Mouse (Mus musculus) hindlimb bud, embryonic 11.5 days (tissue): Measurements from ENCODE around the gene Tldc1.
A peak's percentile ranks its signal among the peaks of the same experiment; 100 is the strongest.

Source experiments
- DNase-seq: peaks from one replicate; pipeline ENCODE4 v3.0.0-alpha.2; 2012; ENCODE audit warnings: low read depth, low spot score; ENCODE audit errors: extremely low spot score

Gene Tldc1

DNA sequence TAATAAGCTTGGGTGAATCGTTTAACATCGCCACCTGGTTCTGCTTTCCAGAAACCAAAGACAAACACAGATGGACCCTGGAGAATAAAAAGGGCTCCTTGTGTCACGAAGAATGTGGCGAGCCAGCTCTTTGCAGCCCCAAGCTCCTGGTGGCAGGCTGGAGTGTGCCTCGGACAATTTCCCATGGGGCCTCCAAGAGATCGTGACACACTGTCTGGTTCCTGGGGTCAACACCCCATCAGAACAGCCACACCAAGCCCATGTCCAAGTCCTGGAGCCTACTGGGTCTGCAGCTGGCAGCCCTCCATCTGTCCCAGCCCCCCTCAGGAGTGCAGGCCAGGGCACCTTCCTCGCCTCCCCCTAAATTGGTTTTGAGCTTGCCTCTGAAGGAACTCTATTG is 451 bp downstream of the Tldc1 start:
- no peak for DNase-seq

DNA sequence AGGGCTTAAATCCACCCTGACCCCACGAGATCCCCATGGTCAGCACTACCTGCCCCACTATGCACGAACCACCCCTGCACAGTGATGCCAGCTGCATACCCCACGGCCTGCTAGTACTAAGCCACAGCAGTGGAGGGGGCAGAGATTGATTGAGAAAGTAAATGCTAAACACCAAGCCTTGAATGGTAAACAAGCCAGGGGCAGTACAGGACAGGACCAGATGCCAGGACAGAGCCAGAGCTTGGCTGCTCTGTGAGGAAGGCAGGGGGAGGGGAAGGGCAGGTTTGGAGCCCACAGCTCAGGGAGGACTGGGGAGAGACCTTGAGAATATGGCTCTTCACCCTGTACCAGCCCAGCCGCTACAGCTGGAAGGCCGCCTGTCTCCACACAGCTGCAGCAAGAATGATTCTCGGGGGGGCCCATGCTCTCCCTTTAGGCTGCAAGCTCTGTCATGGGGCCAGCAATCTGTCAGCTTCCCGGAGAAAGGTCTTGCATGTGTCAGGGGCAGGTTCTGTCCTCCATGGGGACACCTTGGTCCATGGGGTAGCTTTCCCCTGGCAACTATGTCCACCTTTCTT is 1.5 kb downstream of the Tldc1 start:
- DNase-seq = no peak

DNA sequence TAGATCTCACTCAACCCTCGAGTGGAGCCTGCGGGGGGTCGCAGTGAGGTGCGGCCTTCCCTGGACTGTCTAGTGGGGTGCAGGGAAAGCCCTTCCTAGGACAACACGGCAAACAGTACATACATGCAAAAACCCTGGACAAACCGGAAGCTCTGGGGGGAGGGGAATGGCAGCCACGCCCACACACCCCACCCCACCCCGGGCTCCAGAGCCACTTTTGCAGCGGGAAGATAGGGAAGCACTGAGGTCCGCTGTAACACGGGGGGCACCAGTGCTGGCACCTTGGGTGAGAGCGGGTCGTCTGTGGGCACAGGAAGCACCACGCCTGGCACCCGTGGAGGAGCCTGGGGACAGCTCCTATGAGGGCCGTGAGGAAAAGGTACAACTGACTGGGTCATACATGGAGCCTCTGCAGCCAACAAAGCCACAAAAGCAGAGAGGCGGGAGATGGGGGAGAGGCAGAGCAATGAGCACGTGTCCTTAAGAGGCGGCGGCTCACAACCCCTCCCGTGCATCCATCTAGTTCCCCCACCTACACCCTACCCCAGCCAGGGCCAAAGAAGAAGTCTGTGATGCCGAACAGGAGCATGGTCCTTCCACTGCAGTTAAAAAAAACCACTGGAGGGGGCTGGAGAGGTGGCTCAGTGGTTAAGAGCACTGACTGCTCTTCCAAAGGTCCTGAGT is 12.3 kb downstream of the Tldc1 start:
- no peak for DNase-seq

DNA sequence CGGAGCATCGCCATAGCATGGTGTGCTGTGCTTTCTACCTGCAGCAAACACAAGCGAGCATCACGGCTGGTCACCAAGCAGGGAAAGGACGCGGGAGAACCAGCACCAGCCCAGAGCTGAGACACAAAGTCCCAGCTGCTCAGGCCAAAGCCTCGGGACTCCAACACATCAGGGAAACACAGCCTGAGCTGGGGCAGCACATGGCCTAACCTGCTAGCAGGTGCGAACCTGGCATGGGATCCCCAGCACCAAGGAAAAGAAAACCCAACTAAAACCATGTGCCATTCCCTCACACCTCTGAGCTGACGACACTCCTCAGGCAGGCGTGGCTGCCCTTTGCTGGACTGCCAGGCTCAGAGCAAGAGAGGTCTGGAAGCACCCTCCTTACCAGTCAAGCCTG is 12.9 kb downstream of the Tldc1 start:
- no peak for DNase-seq

DNA sequence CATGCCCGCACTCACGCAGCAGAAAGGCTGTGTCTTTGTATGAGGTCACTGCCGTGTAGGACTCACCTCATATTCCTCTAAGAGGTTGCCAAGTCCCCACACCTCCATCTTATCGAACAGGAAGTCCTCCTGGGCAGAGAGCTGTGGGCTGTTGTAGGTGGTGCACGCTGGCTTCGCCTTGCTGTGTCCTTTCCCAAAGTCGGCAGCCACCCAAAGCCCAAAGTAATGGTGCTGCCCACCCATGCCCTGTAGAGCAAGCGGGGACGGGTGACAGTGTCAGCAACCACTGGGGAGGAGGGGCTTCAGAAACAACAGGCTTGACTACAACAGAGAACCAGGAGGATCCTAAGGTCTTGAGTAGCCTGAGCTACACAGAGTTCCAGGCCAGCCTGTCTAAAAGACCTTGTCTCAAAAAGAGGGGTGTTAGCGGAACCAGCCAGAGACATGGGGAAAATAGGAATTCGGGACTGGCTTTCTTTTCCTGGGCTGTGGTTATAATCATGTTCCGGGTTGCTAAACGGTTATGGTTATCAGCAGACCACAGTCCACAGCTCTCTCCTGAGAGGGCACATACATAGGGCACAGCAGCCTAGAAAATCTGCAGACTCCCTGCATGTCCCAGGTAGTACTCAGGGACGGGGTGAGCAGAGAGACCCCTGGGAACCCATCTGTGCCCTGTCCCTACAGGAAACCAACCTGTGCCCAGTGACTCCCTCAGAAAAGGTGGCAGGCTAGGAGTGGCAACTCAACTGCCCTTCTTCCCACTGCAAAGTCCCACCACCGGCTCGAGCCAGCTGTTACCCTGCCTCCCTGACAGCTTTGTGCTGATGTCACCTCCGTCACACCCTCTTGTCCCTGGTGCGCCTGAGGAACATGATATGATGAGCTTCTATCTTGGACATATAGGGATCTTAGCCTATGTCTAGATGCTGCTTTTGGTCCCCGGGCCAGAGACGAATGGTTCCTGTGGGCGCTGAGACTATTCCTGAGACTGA is 15.7 kb downstream of the Tldc1 start:
- no peak for DNase-seq

DNA sequence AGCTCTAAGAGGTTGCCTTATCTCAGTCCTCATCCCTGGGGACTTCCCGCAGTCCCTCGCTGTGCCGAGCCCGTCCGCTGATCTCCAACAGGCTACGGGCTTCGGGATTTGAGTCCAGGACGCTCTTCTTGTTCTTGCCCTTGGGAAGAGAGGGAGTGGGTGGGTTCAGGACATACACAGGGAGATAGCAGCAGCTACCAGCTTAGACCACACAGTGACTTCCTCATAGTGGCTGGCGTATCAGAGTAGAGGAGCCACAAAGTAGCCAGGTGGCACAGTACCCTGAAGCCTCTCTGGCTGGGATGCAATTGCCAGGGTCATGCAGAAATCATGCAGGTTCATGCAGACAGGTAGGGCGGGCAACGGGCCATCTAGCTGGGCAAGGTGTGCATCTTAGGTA is 16.5 kb downstream of the Tldc1 start:
- DNase-seq = no peak

DNA sequence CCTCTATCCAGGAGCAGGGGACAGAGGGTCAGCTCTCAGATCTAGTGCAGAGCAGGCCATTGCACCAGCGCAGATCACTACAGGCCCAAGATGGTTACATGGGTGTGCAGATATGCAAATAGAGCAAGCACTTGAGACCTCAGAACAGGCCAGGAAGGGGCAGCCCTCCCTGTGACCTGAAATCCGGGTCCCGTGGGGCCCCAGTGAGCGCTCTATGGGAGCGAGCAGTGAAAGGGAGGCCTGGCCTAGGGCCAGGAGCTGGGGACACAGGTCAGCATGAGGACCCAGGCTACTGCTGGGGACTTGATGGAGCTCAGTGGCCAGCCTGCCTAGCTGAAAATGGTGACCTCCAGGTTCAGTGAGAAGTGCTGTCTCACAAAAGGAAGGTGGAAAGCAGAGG is 21.7 kb downstream of the Tldc1 start:
- DNase-seq = no peak

DNA sequence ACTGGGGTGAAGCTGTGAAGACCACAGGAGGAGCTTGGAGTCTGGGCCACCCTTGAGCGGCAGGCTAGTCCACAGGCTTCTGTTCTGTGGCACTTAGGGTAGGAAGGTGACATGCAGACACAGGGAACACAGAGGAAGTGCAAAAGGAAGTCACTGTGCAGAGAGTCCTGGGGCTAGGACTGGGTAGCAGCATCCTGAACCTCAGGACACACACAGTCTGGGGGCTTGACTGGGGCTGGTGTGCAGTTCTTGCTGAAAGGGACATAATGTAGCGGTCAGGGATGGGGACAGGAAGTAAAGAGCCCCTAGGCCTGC is 22.1 kb downstream of the Tldc1 start:
- no peak for DNase-seq

DNA sequence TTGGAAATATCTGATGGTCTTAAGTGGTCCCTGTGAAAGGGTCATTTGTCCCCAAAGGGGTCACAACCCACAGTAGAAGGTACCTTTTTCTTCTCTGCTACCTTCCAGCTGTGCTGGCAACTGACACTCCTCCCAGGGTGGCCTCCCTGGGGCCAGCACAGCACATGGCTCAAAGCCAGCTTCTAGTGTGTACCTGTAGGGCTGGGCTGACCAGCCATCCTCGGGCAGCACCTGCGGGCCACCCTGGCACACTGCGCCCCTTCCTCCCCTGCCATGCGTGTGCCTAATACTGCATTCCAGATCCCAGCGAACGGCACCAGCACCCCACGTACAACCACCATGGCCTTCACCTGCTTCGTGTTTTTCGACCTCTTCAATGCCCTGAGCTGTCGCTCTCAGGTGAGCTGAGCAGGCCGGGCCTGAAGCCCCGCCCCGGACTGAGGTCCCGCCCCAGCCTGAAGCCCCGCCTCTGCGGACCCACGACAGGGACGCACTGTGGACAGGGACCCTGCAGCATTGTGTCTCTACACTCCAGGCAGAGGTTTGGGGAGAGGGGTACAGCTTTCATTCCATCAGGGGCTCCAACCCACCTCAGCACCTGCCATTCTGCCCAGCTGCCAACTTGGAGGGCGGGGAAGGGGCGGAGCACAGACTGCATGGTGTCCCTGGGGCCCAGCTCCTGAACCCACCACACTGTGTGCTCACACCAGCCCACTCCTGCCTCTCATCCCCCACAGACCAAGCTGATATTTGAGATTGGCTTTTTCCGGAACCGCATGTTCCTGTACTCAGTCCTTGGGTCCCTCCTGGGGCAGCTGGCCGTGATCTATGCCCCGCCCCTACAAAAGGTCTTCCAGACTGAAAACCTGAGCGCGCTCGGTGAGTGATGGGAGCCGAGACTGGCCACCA is 22.7 kb downstream of the Tldc1 start:
- DNase-seq = no peak

DNA sequence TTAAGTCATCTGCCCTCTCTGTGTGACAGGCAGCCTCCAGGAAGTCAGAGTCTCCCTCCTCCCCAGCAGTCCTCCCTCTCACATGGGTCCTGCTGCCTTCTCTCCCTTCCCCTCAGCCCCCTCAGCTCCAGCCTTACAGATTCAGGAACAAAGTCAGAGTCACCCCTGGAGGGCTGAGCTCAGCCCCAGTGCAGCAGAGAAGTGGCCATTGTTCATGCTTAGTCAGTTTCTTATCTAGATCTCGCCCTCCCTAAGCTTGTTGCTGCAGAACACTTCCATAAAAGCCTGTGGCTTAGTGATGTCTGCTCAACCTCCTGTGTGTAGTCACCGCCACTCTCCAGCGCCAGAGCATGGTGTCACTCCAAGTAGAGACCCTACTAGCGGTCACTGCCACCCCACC is 33.6 kb downstream of the Tldc1 start:
- DNase-seq = no peak

DNA sequence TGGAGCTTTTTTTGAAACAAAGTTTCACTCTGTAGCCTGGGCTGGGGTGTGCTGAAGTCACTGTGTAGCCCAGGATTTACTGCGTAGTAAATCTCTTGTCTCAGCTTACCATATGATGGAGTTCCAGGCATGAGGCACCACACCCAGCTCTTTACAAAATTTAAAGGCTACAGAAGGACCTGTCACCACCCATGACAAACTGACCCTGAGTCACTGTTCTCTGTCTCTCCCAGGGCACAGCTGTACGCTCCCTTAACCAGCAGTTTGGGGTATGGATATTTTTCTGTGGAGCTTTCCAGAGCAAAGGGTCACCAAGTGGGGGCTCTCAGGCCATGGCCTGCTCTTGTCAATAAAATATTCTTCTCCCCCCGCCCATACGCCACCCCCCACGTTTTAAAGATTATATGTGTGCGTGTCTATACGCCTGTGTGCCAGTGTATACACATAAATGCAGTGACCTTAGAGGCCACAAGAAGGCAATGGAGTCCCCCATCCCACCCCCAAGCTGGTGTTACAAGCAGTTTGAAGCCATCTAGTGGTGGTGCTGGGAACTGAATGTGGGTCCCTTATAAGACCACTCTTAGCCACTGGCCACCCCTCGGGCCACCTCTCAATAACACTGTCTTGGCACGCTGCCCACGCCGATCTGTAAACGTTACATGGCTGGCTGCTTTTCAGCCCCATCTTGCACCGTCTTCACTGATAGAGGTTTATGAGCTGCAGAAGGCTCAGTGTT is 34.8 kb downstream of the Tldc1 start:
- DNase-seq = peak; percentile 35

DNA sequence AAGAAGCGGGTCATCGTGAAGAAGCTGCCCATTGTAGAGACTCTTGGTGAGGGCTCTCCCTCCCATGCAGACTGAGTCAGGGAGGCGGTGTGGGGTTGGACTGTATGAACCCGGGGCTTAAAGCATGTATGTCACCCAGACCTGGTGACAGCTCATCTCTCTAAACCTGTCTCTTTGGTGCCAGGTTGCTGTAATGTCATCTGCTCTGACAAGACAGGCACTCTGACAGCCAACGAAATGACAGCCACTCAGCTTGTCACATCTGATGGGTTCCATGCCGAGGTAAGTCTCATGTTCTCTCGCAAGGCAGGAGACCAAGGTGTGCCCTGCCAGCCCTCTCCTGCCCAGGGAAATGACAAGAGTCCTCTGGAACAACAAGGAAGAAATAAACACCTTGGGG is 35.8 kb downstream of the Tldc1 start:
- no peak for DNase-seq

DNA sequence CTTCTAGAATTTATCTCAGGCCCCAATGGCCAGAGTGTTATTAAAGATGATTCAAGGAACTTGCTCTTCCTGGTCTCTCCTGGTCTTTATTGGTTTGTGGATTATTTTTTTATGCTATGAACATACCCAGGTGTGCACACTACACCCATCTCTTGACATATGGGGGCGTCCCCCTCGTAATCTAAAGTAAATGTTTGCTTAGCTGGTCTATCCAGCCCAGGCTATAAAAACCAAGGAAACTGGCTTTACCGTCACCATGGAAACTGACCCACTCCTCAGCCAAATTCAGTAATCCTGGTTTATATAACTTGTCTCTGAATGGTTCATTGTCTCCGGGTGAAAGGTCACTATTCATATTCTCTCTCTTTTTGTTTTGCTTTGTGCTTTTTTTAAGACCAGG is 37.6 kb downstream of the Tldc1 start:
- no peak for DNase-seq

DNA sequence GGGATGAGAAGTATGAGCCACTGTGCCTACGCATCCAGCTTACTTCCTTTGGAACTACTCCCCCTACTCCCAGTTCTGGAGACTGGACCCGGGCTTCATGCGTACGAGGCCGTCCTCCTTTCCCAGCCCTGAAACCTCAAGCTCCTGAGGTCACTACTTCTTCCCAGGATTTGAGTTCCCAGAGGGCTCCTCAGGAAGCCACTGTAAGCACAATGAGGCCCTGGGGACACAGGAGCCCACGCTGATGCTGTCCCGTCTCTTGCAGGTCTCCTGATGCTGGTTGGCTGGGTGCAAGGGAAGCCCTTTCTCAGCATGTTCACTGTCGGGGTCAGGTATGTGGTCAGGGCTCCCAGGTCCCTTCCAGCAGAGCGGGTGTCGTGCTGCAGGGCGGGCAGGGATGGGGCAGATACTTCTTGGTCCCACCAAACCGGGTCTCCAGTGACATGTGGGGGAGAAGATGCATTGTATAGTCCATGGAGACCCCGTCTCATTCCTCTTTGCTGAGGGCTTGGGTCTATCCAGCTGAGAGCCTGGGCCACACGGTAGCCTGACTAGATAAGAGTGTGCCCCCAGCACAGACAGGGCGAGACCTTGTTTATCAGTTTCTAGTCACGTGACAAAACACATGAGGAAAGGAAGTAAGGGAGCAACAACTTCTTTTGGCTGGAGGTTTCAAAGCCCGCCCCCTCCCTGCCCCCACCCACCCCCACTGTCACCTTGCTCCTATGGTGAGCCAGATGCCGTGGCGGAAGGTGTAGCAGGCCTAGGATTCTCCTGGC is 39.9 kb downstream of the Tldc1 start:
- no peak for DNase-seq

DNA sequence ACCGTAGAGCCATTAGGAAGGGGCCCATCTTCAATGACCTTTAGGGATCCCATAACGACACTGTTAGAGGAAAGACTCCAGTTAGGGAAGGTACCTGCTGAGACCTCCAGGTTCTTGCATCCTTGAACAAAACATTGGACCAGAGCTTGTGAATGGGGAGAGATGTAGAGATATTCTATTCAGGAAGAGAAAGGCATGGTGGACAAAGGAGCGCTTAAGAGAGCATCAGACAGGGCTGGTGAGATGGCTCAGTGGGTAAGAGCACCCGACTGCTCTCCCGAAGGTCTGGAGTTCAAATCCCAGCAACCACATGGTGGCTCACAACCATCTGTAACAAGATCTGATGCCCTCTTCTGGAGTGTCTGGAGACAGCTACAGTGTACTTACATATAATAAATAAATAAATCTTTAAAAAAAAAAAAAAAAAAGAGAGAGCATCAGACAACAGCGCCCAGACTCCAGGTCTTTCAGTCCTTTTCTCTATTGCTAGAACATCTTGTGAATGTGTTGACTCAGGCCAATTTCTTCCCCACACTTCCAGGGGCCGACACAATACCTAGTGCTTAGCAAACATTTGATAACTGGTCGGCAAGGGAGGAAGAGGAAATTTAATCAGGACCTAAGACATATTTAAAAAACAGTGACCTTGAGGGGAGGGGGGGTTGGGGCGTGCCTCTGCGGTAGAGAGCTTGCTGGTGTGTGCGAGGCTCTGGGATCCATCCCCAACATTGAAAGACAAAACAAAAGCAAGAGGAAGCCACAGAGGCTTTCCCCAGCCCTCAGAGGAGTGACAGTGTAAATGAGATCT is 40.9 kb downstream of the Tldc1 start:
- DNase-seq = no peak

DNA sequence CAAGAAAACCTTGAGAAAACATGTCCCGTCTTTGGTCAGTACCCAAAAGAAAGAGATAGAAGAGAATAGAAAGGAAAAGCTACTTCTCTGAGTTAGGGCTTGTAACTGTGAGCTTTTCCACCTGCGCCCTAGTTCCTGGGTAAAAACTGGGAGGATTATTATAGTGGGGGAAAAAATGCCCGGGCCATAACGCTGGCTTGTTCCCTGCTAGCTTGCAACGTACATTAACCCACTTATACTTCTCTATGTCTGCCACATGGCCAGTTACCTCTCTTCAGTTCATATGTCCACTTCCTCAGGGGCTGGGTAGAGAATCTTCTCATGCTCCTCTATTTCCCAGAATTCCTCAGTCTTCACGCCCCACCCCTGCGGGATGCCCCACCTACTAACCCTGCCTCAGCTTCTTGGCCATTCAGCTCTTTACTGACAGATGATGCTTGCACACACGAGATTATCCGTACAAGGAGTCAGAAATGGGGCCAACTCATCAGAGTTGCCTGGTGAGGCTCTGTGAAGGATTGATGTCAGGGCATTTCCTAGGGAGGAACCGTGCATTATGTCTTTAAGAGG is 41.8 kb downstream of the Tldc1 start:
- no peak for DNase-seq

DNA sequence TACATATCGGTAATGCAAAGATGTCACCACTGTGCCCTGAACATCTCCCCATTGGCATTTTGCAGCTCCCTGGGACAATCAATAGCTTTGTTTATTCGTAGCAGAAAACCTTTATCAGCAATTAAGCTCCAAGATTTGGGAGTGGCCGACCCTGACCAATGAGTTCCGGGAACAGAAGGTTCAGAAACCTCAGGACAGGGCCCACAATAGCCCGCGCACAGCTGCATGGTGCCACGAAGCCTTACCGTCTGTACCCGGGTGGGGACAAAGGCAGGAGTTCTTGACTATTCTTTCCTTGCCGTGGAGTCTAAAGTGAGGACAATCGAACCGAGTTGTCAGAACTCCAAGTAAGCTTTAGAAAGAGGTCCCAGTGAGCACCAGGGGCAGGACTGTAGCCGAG is 46.1 kb downstream of the Tldc1 start:
- DNase-seq = no peak

DNA sequence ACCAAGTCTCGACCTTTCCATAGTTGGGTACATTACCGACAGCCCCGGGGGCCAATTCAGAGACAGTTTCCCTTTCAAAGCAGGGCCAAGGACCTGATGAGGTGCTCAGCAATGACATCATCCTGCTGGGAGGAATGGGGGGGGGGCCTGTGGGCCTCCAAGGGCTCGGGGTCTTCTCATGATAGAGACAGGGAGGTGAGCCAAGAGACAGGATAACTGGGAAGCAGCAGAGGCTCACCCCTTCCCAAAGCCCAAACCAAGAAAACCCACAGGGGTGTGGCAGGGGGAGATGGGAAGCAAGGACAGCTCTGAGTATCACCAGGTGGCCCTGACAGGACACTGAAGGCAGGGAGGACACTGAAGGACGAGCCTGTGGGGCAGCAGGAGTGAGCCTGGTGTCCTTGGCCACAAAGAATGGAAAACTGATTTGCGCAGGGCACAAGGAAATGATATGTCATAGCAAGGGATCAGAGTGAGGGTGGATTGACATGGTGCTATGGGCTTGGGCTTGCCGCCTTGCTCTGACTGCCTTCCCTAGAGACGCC is 49.8 kb downstream of the Tldc1 start:
- no peak for DNase-seq
